23 mouse cellular contexts compared by ENCODE assay signal in genomic region chr1:52431806-52432205, GRCm38 (mm10).
A peak's percentile ranks its signal among the peaks of the same experiment; 100 is the strongest.
DNase-seq lines count a peak whose midpoint lies in the region; ATAC-seq and TF ChIP-seq lines count a peak whose summit lies in the region.
"Had no signal": no experiment of that assay in that cellular context is flagged by ENCODE, and none has a peak within 500 bp of the region (broad histone marks: within the 10 kb centered on the region; RNA-seq: fewer than 3 reads in every experiment).

No protein-coding gene starts in this region.

- no peak overlapping the region for H3K27ac ChIP-seq in midbrain, embryonic 12.5 days (replicated peaks)
- no peak overlapping the region for H3K27ac ChIP-seq in midbrain, postnatal 0 days (ENCODE audit: low read depth, low read length)
- H3K27ac ChIP-seq: embryonic facial prominence, embryonic 10.5 days; forebrain, embryonic 10.5 days; heart, adult 2 months; heart, embryonic 15.5 days; hindbrain, embryonic 10.5 days; intestine, embryonic 15.5 days had no signal

- no peak for DNase-seq in midbrain, postnatal 0 days (ENCODE audit: low spot score)
- DNase-seq in ES-CJ7 (ENCODE audit: low read depth, low spot score) (peak; percentile 60), WW6 (ENCODE audit: low read depth, low spot score) (peak; percentile 9)
- no peak for DNase-seq in layer of hippocampus, postnatal 36 days
- DNase-seq in adrenal gland, adult (ENCODE audit: inconsistent age in 2 of 2, low spot score in 1 of 2) = no peak
- DNase-seq: adrenal gland, adult 2 months; adrenal gland, postnatal 36 days; cerebellum, adult 2 months; cerebellum, postnatal 10 days; gastrocnemius, postnatal 10 days; heart, adult 2 months; heart, postnatal 14 days; kidney, adult 18-20 months had no signal

- peak; percentile 63; the same call in 1 of the 2 replicates for ATAC-seq in midbrain, embryonic 12.5 days (ENCODE audit: low FRiP score, low read depth)
- ATAC-seq in midbrain, postnatal 0 days (ENCODE audit: low FRiP score) = no peak
- ATAC-seq: activated CD4-positive, CD25-positive, alpha-beta regulatory T cell, adult 4 months; forebrain, embryonic 16.5 days; intestine, embryonic 15.5 days had no signal

- WGBS in midbrain, embryonic 12.5 days = 80% methylated on average over 8 of the region's 8 CpGs
- WGBS in midbrain, postnatal 0 days = 82% methylated on average over 8 of the region's 8 CpGs

- no peaks in the 10 kb centered on the region for H3K9me3 ChIP-seq in midbrain, embryonic 12.5 days
- no peaks in the 10 kb centered on the region for H3K9me3 ChIP-seq in midbrain, postnatal 0 days (ENCODE audit: low read length)
- H3K9me3 ChIP-seq in E14TG2a.4 (ENCODE audit: low read length) = no peaks in the 10 kb centered on the region
- H3K9me3 ChIP-seq: embryonic facial prominence, embryonic 10.5 days; forebrain, embryonic 10.5 days; heart, embryonic 15.5 days; hindbrain, embryonic 10.5 days; intestine, embryonic 15.5 days had no signal

- H3K9ac ChIP-seq in midbrain, embryonic 12.5 days (replicated peaks) = no peak overlapping the region
- no peak overlapping the region for H3K9ac ChIP-seq in midbrain, postnatal 0 days (replicated peaks; ENCODE audit: low read length, poor library complexity, severe bottlenecking)
- H3K9ac ChIP-seq: heart, embryonic 15.5 days; intestine, embryonic 15.5 days had no signal

- H3K27me3 ChIP-seq in midbrain, embryonic 12.5 days = no peaks in the 10 kb centered on the region
- no peaks in the 10 kb centered on the region for H3K27me3 ChIP-seq in midbrain, postnatal 0 days (ENCODE audit: insufficient read depth, low read length)
- H3K27me3 ChIP-seq in E14TG2a.4 (ENCODE audit: insufficient read depth, low read length) = 0 out of 2 replicates have a peak, but pooled peaks cover 2% of the 10 kb centered on the region
- H3K27me3 ChIP-seq: heart, embryonic 15.5 days; intestine, embryonic 15.5 days had no signal

- H3K36me3 ChIP-seq in midbrain, embryonic 12.5 days = no peaks in the 10 kb centered on the region
- H3K36me3 ChIP-seq in midbrain, postnatal 0 days (ENCODE audit: insufficient read depth, low read length) = no peaks in the 10 kb centered on the region
- H3K36me3 ChIP-seq in E14TG2a.4 (ENCODE audit: insufficient read depth, low read length) = peaks cover 21% of the 10 kb centered on the region
- H3K36me3 ChIP-seq: embryonic facial prominence, embryonic 10.5 days; forebrain, embryonic 10.5 days; heart, embryonic 15.5 days; hindbrain, embryonic 10.5 days; intestine, embryonic 15.5 days had no signal

- H3K4me2 ChIP-seq in midbrain, embryonic 12.5 days (replicated peaks) = no peak overlapping the region
- H3K4me2 ChIP-seq in midbrain, postnatal 0 days (ENCODE audit: low read depth, low read length, poor library complexity, severe bottlenecking) = no peak overlapping the region
- H3K4me2 ChIP-seq: heart, embryonic 11.5 days; heart, embryonic 15.5 days; intestine, embryonic 15.5 days had no signal

- no peaks in the 10 kb centered on the region for H3K4me1 ChIP-seq in midbrain, embryonic 12.5 days
- H3K4me1 ChIP-seq in midbrain, postnatal 0 days (ENCODE audit: insufficient read depth, low read length) = no peaks in the 10 kb centered on the region
- peaks cover 28% of the 10 kb centered on the region for H3K4me1 ChIP-seq in E14TG2a.4 (replicated peaks; ENCODE audit: low read depth, low read length)
- H3K4me1 ChIP-seq: embryonic facial prominence, embryonic 10.5 days; forebrain, embryonic 10.5 days; hindbrain, embryonic 10.5 days; intestine, embryonic 15.5 days had no signal

- no peak overlapping the region for H3K4me3 ChIP-seq in midbrain, embryonic 12.5 days
- H3K4me3 ChIP-seq in midbrain, postnatal 0 days (ENCODE audit: low read depth, low read length) = no peak overlapping the region
- peak overlapping the region; percentile 82 for H3K4me3 ChIP-seq in E14TG2a.4 (replicated peaks; ENCODE audit: low read length)
- H3K4me3 ChIP-seq: embryonic facial prominence, embryonic 10.5 days; forebrain, embryonic 10.5 days; heart, adult 2 months; heart, embryonic 15.5 days; hindbrain, embryonic 10.5 days; intestine, embryonic 15.5 days had no signal

- no peak for TF ChIP-seq CTCF in midbrain, postnatal 0 days (IDR thresholded peaks at IDR 0.05)
- TF ChIP-seq CTCF in E14TG2a.4 (conservative IDR thresholded peaks at IDR 0.05; ENCODE audit: low read length) = no peak

Comparison
In these comparisons a context has a peak if more than half of its experiments do, and no peak if none do; other contexts are left out.
1. DNase-seq: peak in ES-CJ7 (single experiment) and WW6 (single experiment); none in midbrain, postnatal 0 days (single experiment), layer of hippocampus, postnatal 36 days (0 of 2) and adrenal gland, adult (0 of 2).